Mouse (Mus musculus) small intestine, adult 2 months (tissue): Measurements from ENCODE around the gene Pla2r1. TPM values are rescaled to one million over a fixed set of nuclear protein-coding genes. Genes with fewer than 3 reads are reported as not detected.

ENCODE experiments used
- H3K27ac ChIP-seq: fragments of 200-500 bp; 2 replicates; pipeline ENCODE4 v1.5.1; 2012; ENCODE audit warnings: low read depth, low read length, control low read depth, inconsistent platforms; ENCODE audit not compliant: insufficient read depth
- H3K27me3 ChIP-seq: fragments of 200-500 bp; 2 replicates; pipeline ENCODE4 v1.6.1; 2012; ENCODE audit warnings: mild to moderate bottlenecking, moderate library complexity, low read length, inconsistent platforms; ENCODE audit not compliant: control insufficient read depth, insufficient read depth
- H3K36me3 ChIP-seq: fragments of 200-500 bp; 2 replicates; pipeline ENCODE4 v1.6.1; 2012; ENCODE audit warnings: mild to moderate bottlenecking, low read length, control low read depth, inconsistent platforms; ENCODE audit not compliant: control insufficient read depth, insufficient read depth
- H3K4me1 ChIP-seq: fragments of 200-500 bp; 2 replicates; pipeline ENCODE4 v1.6.1; 2012; ENCODE audit warnings: low read length, inconsistent platforms, mixed read lengths; ENCODE audit not compliant: control insufficient read depth, insufficient read depth, insufficient read length
- H3K4me3 ChIP-seq: fragments of 200-500 bp; 2 replicates; pipeline ENCODE4 v1.5.1; 2012; ENCODE audit warnings: low read depth, mild to moderate bottlenecking, control low read depth, inconsistent platforms, low read length, moderate library complexity
- CTCF ChIP-seq: fragments of 200-500 bp; IDR thresholded peaks from 2 replicates; pipeline ENCODE4 v1.5.1; 2012; ENCODE audit warnings: low read depth, mild to moderate bottlenecking, control low read depth, inconsistent platforms, low read length, moderate library complexity, mixed read lengths; ENCODE audit not compliant: insufficient replicate concordance, insufficient read length; ENCODE audit errors: extremely low read depth
- POLR2A ChIP-seq: fragments of 200-500 bp; IDR thresholded peaks from 2 replicates; pipeline ENCODE4 v1.6.1; 2012; ENCODE audit warnings: low read depth, mild to moderate bottlenecking, control low read depth, inconsistent platforms, low read length, moderate library complexity
- WGBS: fragments of 180-500 bp; shearing (Covaris S2); methylation state at CpG from one replicate; pipeline ENCODE4 v1.1.7; 2018; 5-methylcytosine and 5-hydroxymethylcytosine counted together
- polyA plus RNA-seq: library from polyadenylated mRNA; depleted of rRNA; stranded (reverse); fragments of >200 nt; gene quantifications from 2 replicates; pipeline ENCODE4 v1.2.3, GENCODE M21; 2012

Gene Pla2r1
- polyA plus RNA-seq, 1 experiment = 0.85 TPM

- Histone ChIP-seq H3K4me1 (peaks cover 4% of the 10 kb centered on the region), H3K4me3 (no peak overlapping the region), H3K27ac (peak overlapping the region; percentile 43; the same call in 1 of the 2 replicates), H3K27me3 (no peaks in the 10 kb centered on the region), H3K36me3 (no peaks in the 10 kb centered on the region)
- 23% methylated on average over 7 of the region's 7 CpGs for WGBS
- TF ChIP-seq CTCF (no peak), POLR2A (no peak)
Observed at GRCm38 (mm10) chr2:60384083-60384762, 168.9 kb downstream of the Pla2r1 start.

GRCm38 (mm10) chr2:60382858-60383669 lies 170.0 kb downstream of the Pla2r1 start, which contains the start of gene Ly75:
Gene Ly75 (minus strand): TSS chr2:60383303.
- peak within 1 kb of the TSS; percentile 67 for H3K27ac ChIP-seq
- TF ChIP-seq CTCF (no peak), POLR2A (peak; percentile 81)
- WGBS = 1% methylated on average over 46 of the region's 46 CpGs

GRCm38 (mm10) chr2:60382346-60382745 lies 170.8 kb downstream of the Pla2r1 start:
- Histone ChIP-seq H3K4me3 (peak overlapping the region; percentile 76), H3K36me3 (no peaks in the 10 kb centered on the region), H3K27ac (peak overlapping the region; percentile 67), H3K4me1 (peaks cover 4% of the 10 kb centered on the region), H3K27me3 (no peaks in the 10 kb centered on the region)
- no peak for TF ChIP-seq CTCF
- TF ChIP-seq POLR2A = no peak
- 19% methylated on average over 3 of the region's 3 CpGs for WGBS

More at GRCm38 (mm10) chr2:60382858-60383669, 170.0 kb downstream of the Pla2r1 start, which contains the start of gene Ly75:
- Histone ChIP-seq H3K4me1 (peaks cover 4% of the 10 kb centered on the region), H3K36me3 (no peaks in the 10 kb centered on the region), H3K4me3 (peak within 1 kb of the TSS; percentile 76), H3K27me3 (no peaks in the 10 kb centered on the region)

GRCm38 (mm10) chr2:60377260-60377659 lies 175.8 kb downstream of the Pla2r1 start:
- Histone ChIP-seq H3K36me3 (peaks cover 4% of the 10 kb centered on the region; the same call in 1 of the 2 replicates), H3K27ac (no peak overlapping the region), H3K4me3 (no peak overlapping the region), H3K27me3 (no peaks in the 10 kb centered on the region), H3K4me1 (peaks cover 14% of the 10 kb centered on the region)
- 84% methylated on average over 5 of the region's 5 CpGs for WGBS
- no peak for TF ChIP-seq POLR2A
- no peak for TF ChIP-seq CTCF

- 58% methylated on average over 15 of the region's 15 CpGs for WGBS
- TF ChIP-seq POLR2A = no peak
- no peak for TF ChIP-seq CTCF
- Histone ChIP-seq H3K4me1 (peaks cover 10% of the 10 kb centered on the region; the same call in 1 of the 2 replicates), H3K36me3 (peaks cover 4% of the 10 kb centered on the region; the same call in 1 of the 2 replicates), H3K27ac (peak overlapping the region; percentile 87), H3K27me3 (no peaks in the 10 kb centered on the region), H3K4me3 (peak overlapping the region; percentile 15; the same call in 1 of the 2 replicates)
Observed at GRCm38 (mm10) chr2:60375608-60376107, 177.4 kb downstream of the Pla2r1 start.

GRCm38 (mm10) chr2:60375126-60375525 lies 178.0 kb downstream of the Pla2r1 start:
- peaks cover 10% of the 10 kb centered on the region; the same call in 1 of the 2 replicates for H3K4me1 ChIP-seq
- H3K27me3 ChIP-seq = no peaks in the 10 kb centered on the region
- H3K4me3 ChIP-seq = no peak overlapping the region
- no peak for TF ChIP-seq POLR2A
- TF ChIP-seq CTCF = no peak
- WGBS = 84% methylated on average over 8 of the region's 8 CpGs
- H3K27ac ChIP-seq = peak overlapping the region; percentile 87
- H3K36me3 ChIP-seq = peaks cover 4% of the 10 kb centered on the region; the same call in 1 of the 2 replicates
